Mouse (Mus musculus) ES-E14 (cell line): ENCODE results near the gene Sf3a2.

Source experiments
- MAFK ChIP-seq: IDR thresholded peaks from 2 replicates; pipeline ENCODE4 v1.6.1; 2014; ENCODE audit warnings: mild to moderate bottlenecking, low read depth, low read length, inconsistent platforms; ENCODE audit not compliant: insufficient read depth
- ZC3H11A ChIP-seq: IDR thresholded peaks from 2 replicates; pipeline ENCODE4 v1.6.1; 2012; ENCODE audit warnings: low read depth, mild to moderate bottlenecking, inconsistent platforms, low read length, borderline replicate concordance
- ZNF384 ChIP-seq: IDR thresholded peaks from 2 replicates; pipeline ENCODE4 v1.6.1; 2012; ENCODE audit warnings: low read depth, low read length, inconsistent platforms

DNA sequence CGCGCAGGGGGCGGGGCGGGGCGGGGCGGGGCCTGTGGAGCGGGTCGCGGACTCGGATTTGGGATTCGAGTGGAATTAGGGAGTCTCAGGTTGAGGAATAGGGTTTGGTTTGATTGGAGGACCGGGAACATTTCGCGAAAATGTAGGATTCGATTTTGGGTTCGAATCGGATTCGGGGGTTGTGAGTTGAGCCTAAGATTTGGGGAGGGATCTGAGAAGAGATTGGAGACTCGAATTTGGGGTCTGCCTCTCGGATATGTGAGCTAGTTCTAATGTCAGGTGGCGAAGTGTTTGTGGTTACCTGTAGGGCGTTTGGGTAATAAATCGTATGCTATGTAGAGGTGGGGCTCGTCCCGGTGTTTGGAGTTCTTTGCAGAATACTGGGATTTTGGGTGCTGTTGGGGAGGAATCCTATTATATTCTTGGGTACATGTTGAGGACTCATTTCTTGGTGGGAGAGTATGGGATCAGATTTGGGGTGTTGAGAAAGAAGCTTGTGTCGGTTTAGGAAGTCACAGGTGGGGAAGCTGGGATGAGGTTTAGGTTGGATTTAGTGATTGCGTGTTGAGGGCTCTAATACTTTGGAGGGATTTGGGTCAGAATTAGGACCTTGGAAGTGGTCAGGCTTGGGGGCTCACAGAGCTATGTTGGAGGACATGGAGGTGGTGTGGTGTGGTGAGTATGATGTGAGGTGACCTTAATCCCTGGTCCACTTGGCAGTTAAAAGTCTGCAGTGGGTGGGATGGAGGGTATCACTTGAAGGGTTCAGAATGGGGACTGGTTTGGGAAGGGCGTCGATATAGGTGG, 29.3 kb downstream of the Sf3a2 start:
- TF ChIP-seq MAFK, result no peak
- no peak for TF ChIP-seq ZC3H11A
- no peak for TF ChIP-seq ZNF384
